Mouse (Mus musculus): ENCODE data around the gene Fam184a.
A peak's percentile ranks its signal among the peaks of the same experiment; 100 is the strongest.

Gene Fam184a

DNA sequence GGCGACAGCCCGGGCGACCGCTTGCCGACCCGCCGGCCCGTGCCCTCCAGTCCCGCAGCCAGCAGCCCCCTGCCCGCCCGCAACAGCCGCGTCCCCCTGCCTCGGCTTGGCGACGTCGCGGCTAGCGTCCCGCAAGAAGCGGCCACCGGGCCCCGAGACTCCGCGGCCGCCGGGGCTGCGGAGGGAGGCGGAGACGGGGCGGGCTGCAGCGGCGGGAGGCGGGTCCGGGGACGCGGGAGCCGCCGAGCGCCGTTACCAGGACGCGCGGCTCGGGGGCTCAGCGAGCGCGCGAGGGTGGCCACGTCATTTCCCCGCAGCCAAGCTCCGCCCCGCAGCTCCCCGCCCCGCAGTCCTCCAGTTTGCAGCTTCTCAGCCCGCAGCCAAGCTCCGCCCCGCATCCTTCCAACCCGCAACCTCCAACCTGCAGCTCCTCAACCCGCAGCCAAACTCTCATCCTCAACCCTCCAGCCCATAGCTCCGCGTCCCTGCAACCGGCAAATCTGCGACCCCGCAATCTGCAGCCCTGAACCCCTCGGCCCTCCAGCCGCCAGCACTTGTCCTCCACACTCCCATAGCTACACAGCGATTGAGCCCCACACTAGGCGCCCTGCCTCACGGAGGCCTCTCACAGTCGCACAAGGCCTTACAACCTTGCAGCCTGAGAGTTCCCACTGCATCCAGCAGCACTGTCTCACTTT, at the start of gene Fam184a:
TSS of gene Fam184a (minus strand) at position 169 of the 698 bp plus-strand sequence.
- DNase-seq (ENCODE audit: extremely low read depth, insufficient read length, low spot score): peak; percentile 4

DNA sequence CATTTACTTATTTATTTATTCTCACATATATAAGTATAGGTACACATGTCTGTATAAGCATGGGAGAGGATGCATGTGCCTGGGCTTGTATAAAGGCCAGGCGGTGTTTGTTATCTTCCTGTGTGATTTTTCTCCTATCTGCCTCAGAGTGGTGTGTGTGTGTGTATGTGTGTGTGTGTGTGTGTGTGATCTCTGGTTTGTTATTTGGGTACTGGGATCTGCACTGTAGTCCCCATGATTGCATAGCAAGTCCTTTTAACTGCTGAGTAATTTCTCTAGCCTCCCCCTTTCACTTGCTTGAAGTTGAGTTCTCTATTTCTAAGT, 45.3 kb upstream of the Fam184a start:
- DNase-seq (ENCODE audit: extremely low read depth, insufficient read length, low spot score): no peak

DNA sequence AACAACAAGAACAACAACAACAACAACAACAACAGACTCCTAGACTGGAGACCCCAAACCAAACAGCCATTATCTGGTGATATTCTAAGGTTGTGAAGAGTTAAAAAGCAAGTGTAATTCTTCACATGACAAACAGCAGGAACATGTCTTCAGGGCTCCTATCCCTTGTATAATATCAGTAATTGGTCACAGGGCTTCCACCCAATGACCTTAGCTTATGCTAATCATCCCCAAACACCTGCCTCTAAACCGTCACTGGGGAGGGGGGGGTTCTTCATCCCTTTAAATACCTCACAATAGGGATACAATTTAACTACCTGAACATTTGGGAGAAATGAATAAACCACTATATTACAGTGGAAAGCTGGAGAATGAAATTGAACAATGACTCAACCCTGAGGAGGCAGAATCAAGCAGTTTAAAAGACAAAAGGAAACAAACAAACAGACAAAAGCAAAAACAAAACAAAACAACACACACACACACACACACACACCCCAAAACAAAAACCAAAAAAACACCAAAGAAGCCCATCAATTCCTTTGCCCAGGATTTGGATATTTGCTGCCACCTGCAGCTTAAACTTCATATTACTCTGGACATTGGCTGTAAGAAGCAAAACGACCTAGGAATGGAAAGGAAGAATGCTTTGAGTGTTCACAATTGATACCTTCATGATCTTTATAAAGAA, 44.8 kb upstream of the Fam184a start:
- no peak for DNase-seq (ENCODE audit: extremely low read depth, insufficient read length, low spot score)

DNA sequence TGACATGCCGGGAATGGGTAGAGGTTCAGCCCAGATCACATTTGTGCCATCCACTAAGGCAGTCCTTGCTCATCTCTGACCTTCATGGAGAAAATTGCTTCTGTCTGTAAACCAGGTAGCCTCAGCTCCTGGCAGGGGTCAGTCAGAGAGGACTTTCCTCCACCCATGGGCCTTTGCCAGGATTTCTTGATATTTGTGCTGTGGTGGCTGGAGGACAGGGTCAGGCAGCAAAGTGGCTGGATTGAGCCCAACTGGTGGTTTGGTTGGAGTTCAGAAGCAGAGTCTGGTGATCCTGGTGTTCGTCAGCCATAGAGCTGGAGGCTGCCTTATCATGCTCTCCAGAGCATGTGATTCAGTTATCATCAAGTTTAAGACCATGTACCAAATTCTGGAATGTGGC, 40.4 kb upstream of the Fam184a start:
- DNase-seq (ENCODE audit: extremely low read depth, insufficient read length, low spot score): no peak

DNA sequence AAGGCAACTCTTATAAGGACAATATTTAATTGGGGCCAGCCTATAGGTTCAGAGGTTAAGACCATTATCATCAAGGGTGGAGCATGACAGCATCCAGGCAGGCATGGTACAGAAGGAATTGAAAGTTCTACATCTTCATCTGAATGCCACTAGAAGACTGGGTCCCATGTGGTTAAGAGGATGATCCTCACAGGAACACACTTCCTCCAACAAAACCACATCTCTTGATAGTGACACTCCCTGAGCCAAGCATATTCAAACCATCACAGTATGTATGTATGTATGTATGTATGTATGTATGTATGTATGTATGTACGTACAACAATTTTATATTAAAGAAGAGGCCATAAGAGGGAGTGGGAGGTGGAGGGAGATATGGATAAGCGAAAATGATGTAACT, 25.7 kb upstream of the Fam184a start:
- DNase-seq (ENCODE audit: extremely low read depth, insufficient read length, low spot score): no peak

DNA sequence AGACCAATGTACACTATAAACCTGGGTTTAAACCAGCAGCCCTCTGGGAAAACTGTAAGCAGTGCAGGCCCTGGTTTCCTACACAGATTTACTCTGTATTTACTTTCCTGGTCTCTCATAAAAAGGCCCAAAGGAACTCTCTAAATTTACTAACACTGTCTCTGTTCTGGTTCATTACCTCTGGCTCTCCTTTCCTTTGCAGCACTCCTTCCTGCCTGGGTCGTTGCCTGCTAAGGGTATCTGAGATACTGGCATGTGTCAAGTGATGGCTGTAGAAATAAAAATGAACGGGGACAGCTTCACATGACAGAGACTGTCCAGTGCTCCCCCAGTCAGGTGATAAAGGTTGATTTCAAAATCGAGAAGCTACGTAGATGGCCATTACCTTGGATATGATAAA, 21.8 kb upstream of the Fam184a start:
- no peak for DNase-seq (ENCODE audit: extremely low read depth, insufficient read length, low spot score)

DNA sequence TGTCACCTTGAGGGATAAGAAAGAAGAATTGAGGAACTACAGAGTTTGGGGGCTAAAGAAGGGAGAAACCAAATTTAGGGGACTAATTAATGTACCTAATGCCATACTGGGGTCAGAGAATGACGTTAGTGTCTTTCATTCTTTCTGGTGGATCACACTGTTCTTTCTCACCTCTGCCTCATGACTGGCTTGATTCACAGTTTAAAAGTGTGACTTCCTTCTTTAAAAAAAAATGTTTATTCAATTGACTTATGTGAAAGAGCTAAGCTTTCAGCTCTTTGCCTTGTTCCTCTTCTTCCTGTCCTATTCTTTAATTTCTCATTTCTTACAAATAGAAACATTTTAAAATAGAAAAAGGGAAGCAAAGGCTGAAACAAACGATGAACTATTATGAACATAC, 20.6 kb upstream of the Fam184a start:
- DNase-seq (ENCODE audit: extremely low read depth, insufficient read length, low spot score): no peak

DNA sequence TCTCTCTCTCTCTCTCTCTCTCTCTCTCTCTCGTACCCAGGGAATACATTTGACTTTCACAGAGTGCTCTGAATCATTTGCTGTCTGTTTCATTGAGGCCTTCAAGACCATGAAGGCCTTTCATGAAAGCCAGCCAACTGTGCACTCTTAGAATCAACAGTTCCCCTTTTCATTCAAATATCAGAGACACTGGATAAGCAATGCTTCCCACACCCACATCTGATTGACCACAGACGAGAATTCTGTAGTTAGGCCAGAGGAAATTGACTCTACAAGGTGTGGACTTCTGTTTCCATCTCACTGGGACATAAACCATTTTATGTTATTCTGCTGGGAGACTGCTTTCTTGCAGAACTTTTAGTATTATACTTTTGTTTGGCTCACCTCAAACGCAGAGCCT, 17.8 kb upstream of the Fam184a start:
- no peak for DNase-seq (ENCODE audit: extremely low read depth, insufficient read length, low spot score)

DNA sequence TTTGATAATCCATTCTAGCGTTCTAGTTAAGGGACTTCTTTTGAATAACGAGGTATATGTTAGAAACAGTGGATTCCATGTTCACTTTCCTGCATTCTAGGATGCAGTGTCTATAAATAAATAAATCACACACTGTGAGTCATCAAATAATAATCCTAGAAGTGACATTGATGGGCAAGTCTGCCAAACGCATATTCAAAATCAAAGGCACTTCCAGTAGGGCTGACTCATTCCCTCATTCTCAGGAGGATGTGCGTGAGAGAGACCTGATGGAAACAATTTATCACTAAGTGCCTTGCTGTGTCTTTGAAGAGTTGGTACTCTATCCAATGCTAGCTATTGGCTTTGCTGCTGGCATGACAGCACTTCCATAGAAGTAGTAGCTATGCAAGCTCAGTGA, 14.5 kb upstream of the Fam184a start:
- DNase-seq (ENCODE audit: extremely low read depth, insufficient read length, low spot score): no peak

DNA sequence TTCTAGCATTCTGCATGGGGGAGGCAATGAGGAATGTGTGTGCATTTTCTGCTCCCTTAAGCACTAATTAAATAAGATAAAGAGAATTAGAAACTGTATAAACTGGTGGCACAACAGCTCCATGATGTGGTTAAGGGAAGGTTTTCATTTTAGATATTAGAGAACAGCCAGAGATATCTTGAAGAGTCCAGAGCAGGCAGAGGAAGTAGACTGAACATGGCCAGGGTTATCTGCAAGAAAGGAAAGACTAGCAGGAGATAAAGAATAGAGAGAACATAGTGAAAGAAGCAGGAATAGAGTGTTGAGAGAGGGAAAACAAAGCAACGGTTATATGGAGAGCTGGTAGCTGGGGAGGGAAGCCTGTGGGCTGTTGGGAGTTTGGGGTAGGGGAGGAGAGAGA, 1.8 kb upstream of the Fam184a start:
- DNase-seq (ENCODE audit: extremely low read depth, insufficient read length, low spot score): no peak

DNA sequence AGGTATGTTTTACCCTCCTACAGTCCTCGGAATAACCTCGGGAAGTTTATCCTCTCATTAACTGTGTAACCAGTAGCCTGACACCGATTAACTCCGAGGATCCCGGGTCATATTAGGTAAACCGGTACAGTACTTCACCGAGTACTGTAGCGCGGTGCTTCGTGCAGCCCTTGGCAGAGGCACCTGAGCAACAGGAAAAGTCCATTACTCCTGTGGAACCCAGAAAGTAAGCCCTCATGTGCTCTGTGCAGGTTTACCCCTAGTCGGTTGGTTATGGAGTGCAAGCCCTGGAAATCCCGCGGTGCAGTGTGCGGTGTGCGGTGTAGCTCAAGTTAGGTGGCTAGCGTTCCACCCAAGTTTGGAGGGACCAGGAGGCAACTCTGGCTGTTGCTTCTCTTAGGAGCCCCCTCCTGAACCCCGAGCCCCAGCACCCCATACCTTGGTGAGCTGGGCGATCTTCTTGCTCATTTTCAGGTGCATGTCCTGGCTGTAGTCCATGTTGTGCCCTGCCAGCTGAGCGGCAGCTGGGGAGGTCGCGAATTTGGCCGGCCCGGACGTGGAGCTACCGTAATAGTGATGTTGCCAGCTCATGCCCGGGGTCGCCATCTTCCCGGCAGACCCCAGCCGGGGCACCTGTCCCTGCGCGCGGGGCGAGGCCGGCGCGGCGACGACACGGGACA, 508 bp downstream of the Fam184a start:
- DNase-seq (ENCODE audit: extremely low read depth, insufficient read length, low spot score): no peak

DNA sequence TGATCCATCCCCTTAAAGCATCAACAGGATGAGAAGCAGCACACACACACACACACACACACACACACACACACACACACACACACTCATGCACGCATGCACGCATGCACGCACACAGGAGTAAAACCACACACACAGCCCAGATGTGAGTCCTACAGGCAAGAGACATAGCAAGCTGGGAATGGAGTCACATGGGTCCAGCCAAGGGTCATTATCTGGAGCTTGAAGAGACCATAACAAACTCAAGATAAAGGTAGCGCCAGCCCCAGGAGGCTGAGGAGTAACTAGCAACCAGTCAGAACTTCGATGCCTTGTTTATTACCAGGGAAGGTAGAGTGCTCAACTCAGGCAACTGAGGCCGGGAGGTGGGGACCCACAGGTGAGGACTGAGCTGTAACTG, 4.9 kb downstream of the Fam184a start:
- no peak for DNase-seq (ENCODE audit: extremely low read depth, insufficient read length, low spot score)

DNA sequence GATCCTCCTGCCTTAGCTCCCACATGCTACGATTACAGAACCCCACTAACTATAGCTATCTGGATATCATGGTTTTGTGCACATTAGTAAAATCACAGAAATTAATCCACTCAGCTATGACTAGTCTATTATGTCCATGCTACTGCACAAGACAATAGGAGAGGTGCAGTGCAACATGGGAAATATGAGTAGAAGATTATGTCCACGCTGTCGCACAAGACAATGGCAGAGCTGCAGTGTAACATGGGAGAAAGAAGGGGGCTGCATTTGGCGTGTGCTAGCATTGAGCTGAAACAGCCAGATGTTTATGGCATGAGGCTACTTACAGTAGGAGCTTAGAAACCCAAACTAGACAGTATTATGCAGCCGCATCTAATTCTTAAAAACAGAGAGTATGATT, 8.0 kb downstream of the Fam184a start:
- no peak for DNase-seq (ENCODE audit: extremely low read depth, insufficient read length, low spot score)

DNA sequence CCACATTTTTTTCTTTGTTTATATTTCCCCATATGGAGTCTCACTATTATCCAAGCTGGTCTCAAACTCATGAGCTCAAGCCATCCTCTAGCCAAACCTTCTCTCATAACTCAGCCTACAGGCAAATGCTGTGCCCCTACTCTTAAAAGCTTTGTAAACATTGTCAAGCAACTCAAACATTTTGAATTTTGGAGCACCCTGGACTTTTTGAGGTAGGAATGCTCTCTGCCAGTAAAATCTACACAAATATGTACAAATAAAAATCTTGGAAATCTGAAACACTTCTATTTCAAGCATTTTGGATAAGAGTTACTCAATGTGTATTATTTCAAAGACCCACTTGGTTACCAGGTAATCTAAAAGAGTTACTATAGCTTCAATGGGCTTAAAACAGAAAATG, 10.9 kb downstream of the Fam184a start:
- DNase-seq (ENCODE audit: extremely low read depth, insufficient read length, low spot score): no peak

DNA sequence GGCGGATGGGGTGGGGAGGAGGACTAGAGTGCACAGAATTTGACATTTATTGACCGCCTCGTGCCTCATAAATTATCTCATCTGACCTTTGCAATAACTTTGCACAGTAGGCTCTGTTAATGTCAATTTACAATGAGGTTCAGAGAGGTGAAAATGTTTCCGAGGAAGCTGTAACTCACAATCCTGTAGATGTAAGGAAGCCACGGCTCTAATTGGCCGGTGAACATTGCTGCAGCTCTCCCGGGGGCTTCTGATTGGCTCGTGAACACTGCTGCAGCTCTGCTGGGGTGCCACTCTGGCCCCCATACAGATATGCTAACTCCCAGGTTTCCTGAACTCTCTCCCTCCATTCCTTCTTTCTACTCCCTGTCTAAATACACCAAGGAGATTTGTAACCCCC, 12.1 kb downstream of the Fam184a start:
- DNase-seq (ENCODE audit: extremely low read depth, insufficient read length, low spot score): no peak

DNA sequence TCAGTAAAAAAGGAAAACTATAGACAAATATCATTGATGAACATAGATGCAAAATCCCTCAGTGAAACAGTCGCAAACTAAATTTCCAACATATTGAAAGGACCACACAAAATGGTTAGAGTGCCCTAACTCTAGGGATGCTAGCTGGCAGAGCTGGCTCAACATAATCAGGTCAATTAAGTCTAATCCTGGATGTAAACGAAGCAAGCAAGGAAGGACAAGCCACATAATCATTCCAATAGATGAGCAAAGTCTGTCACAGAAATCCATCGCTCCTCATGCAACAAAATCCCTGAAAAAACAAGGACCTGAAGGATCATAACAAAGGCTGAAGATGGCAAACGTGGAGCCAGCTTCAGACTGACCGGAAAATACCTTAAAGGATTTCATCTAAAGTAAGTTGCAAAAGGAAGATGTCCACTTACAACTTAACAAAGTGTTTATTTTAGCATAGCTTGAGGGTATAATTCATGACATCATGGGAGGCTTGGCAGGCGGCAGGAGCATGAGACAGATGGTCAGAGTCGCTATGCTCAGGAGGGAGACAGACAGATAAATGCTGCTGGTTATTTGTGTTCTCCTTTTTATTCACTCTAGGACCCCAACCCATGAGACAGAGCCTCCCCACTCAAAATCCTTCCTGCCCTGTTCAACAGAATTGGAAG, 15.6 kb downstream of the Fam184a start:
- no peak for DNase-seq (ENCODE audit: extremely low read depth, insufficient read length, low spot score)

DNA sequence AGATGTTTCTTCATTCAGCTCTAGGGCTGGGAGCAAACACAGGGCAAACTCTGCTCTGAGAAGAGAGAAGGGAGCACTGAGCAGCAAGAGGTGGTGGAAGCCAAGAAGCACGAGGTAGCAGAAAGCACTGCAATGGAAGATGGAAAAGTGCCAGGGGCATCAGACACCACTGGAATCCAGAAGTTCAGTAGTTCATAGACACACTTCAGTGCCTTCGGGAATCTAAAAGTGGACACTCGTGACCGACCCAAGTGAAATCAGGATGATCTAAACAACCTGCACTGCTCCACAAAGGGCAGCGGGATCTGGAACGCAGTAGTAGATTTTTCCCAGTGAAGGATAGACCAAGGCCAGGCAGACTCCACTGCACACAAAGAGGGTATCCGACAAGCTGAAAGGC, 18.6 kb downstream of the Fam184a start:
- no peak for DNase-seq (ENCODE audit: extremely low read depth, insufficient read length, low spot score)

DNA sequence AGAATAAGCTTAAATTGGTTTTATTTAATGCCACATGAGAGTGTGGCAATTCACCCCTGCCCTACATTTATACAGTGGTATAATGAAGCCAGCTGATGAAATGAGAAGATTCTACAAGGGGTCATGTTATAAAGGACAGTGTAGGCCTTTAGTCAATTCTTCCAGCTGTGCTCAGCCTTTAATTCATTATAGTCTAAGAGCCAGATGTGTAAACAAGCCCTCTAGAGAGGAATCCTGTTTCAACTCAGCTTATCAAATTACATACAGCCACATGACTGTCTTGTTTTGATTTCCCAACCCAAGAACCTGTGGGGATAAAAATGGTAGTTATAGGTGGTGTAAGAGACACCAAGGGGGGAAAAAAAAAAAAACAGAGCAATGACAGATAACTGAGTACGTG, 22.0 kb downstream of the Fam184a start:
- no peak for DNase-seq (ENCODE audit: extremely low read depth, insufficient read length, low spot score)

DNA sequence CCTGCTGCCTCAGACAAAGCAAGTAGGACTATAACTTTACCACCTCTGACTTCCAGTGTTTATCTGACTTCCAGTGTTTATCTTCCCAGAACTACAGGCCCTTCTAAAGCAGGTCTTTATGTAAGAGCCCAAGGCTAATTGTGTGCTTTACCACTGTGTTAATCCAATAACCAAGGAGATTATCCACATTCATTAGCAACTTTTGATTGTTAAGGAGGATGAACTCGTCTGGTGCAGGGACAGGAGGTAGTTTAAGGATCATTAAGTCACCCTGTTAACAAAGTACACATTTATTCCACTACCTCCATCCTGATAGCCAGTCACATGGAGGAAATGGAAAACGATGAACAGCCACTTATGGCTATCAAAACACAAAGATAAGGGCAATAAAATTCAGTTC, 25.6 kb downstream of the Fam184a start:
- DNase-seq (ENCODE audit: extremely low read depth, insufficient read length, low spot score): no peak

DNA sequence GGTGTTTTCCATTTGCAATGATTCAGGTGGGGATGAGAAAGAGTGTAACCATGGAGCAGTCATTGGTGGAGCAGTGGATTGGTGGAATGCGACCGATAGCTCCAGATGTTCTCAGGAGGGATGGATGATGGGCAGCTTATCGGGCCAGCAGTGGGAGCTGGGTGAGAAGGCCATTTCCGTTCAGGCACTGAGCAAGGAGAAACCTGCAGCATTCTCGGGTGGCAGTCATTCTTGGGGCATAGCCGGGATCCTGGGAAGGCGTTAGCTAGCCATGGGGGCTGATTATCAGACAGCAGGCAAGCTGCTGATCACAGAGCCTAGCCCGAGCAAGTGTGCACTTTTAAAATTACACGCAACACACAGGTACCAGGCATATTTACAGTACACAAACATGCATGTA, 46.4 kb downstream of the Fam184a start:
- DNase-seq (ENCODE audit: extremely low read depth, insufficient read length, low spot score): no peak

DNA sequence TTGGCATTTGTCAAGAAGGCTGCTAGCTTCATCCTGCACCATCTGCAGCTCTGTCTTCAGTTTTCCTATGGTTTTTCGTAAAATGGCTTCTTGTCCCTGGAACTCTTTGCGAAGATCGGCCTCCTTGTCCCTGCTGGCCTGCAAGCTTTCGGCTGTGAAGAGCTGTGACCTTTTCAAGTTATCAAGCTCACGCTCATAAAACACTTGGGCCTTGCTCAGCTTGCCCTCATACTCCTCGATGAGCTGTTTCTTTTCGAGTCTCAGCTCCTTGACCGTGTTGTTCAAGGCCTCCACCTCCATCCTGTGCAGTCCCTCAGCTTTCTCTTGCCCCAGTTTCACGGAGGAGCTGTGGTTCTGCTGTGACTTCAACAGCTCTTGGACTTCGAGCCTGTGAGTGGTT, 52.4 kb downstream of the Fam184a start:
- no peak for DNase-seq (ENCODE audit: extremely low read depth, insufficient read length, low spot score)

DNA sequence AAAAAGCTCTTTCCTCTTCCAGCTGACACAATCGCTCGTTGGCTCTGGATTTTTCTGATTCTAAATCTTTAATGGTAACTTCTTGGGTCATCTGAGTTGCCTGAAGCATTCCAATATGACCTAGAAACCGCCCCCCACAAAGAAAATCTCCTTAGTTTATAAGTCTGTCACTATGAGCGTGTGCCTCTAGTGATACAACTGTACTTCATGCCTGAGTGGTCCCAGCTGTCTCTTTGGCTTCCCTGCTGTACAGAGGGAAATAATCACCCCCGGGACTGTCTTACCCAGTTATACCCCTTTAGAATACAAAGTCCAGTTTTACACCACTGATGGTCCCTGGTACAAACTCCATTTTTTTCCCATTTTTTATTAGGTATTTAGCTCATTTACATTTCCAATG, 56.2 kb downstream of the Fam184a start:
- no peak for DNase-seq (ENCODE audit: extremely low read depth, insufficient read length, low spot score)
